Mouse (Mus musculus): ENCODE results near the gene Zfp683. TPM values are rescaled to one million over a fixed set of nuclear protein-coding genes. Genes with fewer than 3 reads are reported as not detected.

The Zfp683 gene
- total RNA-seq, 2 experiments from 2014 or later, result not detected

- intact Hi-C loops (cut with DNase I), result no loop called here
- DNase-seq, result no peak
Measured at GRCm38 (mm10) chr4:134047648-134048047, 6.0 kb upstream of the Zfp683 start.

GRCm38 (mm10) chr4:134051912-134052311 is 1.7 kb upstream of the Zfp683 start:
- intact Hi-C loops (cut with DNase I), result no loop called here
- DNase-seq, result no peak

GRCm38 (mm10) chr4:134052560-134052959 is 1.1 kb upstream of the Zfp683 start:
- peak; percentile 53 to 63 for DNase-seq
- intact Hi-C loops (cut with DNase I), result no loop called here

GRCm38 (mm10) chr4:134058166-134058715 is 4.6 kb downstream of the Zfp683 start:
- intact Hi-C loops (cut with DNase I), result no loop called here
- no peak for DNase-seq

- no peak for DNase-seq
- intact Hi-C loops (cut with DNase I), result no loop called here
Measured at GRCm38 (mm10) chr4:134058908-134059307, 5.3 kb downstream of the Zfp683 start.

- no peak for DNase-seq
- intact Hi-C loops (cut with DNase I), result no loop called here
Measured at GRCm38 (mm10) chr4:134060135-134060865, 6.7 kb downstream of the Zfp683 start, which contains the start of gene Crybg2. Crybg2 (plus strand) TSS chr4:134060815.

- DNase-seq, result no peak
- intact Hi-C loops (cut with DNase I), result no loop called here
Measured at GRCm38 (mm10) chr4:134061166-134061830, 7.7 kb downstream of the Zfp683 start.

GRCm38 (mm10) chr4:134061944-134062446 is 8.4 kb downstream of the Zfp683 start:
- intact Hi-C loops (cut with DNase I), result no loop called here

GRCm38 (mm10) chr4:134062561-134062960 is 8.9 kb downstream of the Zfp683 start:
- intact Hi-C loops (cut with DNase I), result no loop called here

More at GRCm38 (mm10) chr4:134061944-134062446, 8.4 kb downstream of the Zfp683 start:
- no peak for DNase-seq

GRCm38 (mm10) chr4:134065431-134066004 is 11.9 kb downstream of the Zfp683 start:
- intact Hi-C loops (cut with DNase I), result no loop called here
- DNase-seq, result no peak

More at GRCm38 (mm10) chr4:134062561-134062960, 8.9 kb downstream of the Zfp683 start:
- no peak for DNase-seq

GRCm38 (mm10) chr4:134067383-134067782 is 13.7 kb downstream of the Zfp683 start:
- intact Hi-C loops (cut with DNase I), result no loop called here
- no peak for DNase-seq

GRCm38 (mm10) chr4:134067833-134068544 is 14.4 kb downstream of the Zfp683 start:
- intact Hi-C loops (cut with DNase I), result no loop called here

GRCm38 (mm10) chr4:134068793-134069580 is 15.3 kb downstream of the Zfp683 start:
- intact Hi-C loops (cut with DNase I), result no loop called here
- DNase-seq, result no peak

More at GRCm38 (mm10) chr4:134067833-134068544, 14.4 kb downstream of the Zfp683 start:
- no peak for DNase-seq

GRCm38 (mm10) chr4:134078694-134079093 is 25.1 kb downstream of the Zfp683 start:
- intact Hi-C loops (cut with DNase I), result loop anchor here (2.0 kb wide), 1 partner anchor 44 kb away; no protein-coding TSS in a partner anchor
- peak; percentile 19 to 48 for DNase-seq

GRCm38 (mm10) chr4:134080674-134081073 is 27.0 kb downstream of the Zfp683 start:
- no peak for DNase-seq
- intact Hi-C loops (cut with DNase I), result no loop called here

- DNase-seq, result peak; percentile 20 to 32
- intact Hi-C loops (cut with DNase I), result no loop called here
Measured at GRCm38 (mm10) chr4:134081730-134082386, 28.2 kb downstream of the Zfp683 start.

GRCm38 (mm10) chr4:134082460-134082859 is 28.8 kb downstream of the Zfp683 start:
- DNase-seq, result no peak
- intact Hi-C loops (cut with DNase I), result no loop called here

- intact Hi-C loops (cut with DNase I), result no loop called here
- no peak for DNase-seq
Measured at GRCm38 (mm10) chr4:134084999-134085398, 31.4 kb downstream of the Zfp683 start.

- peak in 1 of 2 experiments; percentile 40 for DNase-seq
- intact Hi-C loops (cut with DNase I), result loop anchor here (2.0 kb wide), 1 partner anchor 53 kb away; no protein-coding TSS in a partner anchor
Measured at GRCm38 (mm10) chr4:134087412-134087811, 33.8 kb downstream of the Zfp683 start.
